Mouse (Mus musculus): ENCODE measurements around the gene Ccdc58. TPM values are rescaled to one million over a fixed set of nuclear protein-coding genes. Genes with fewer than 3 reads are reported as not detected.
A peak's percentile ranks its signal among the peaks of the same experiment; 100 is the strongest.
"Not testable (repeated sequence)": the region's sequence is repeated elsewhere in the genome, so short reads cannot be mapped to it uniquely, and the experiment has no call there.

Ccdc58 gene
- polyA plus RNA-seq, 1 experiment from 2014 or later = 99.7 TPM

- Histone ChIP-seq H3K27ac (no peak overlapping the region), H3K4me1 (no peaks in the 10 kb centered on the region), H3K36me3 (peaks cover 14% of the 10 kb centered on the region; the same call in 1 of the 2 replicates), H3K9me3 (no peaks in the 10 kb centered on the region), H3K9ac (no peak overlapping the region), H3K4me2 (no peak overlapping the region), H3K4me3 (replicated peaks) (no peak overlapping the region), H3K27me3 (replicated peaks) (no peaks in the 10 kb centered on the region)
- WGBS = 80% methylated on average over 7 of the region's 7 CpGs
- ATAC-seq (ENCODE audit: insufficient read depth, low FRiP score, low read depth) = no peak
These were observed 17.6 kb downstream of the Ccdc58 start for GRCm38 (mm10) chr16:36089065-36089464.

- 70% methylated on average over 8 of the region's 8 CpGs for WGBS
- ATAC-seq (ENCODE audit: insufficient read depth, low FRiP score, low read depth) = no peak
- Histone ChIP-seq H3K4me1 (no peaks in the 10 kb centered on the region), H3K27me3 (replicated peaks) (no peaks in the 10 kb centered on the region), H3K27ac (no peak overlapping the region), H3K9me3 (no peaks in the 10 kb centered on the region), H3K9ac (no peak overlapping the region), H3K4me2 (no peak overlapping the region), H3K36me3 (peaks cover 14% of the 10 kb centered on the region; the same call in 1 of the 2 replicates), H3K4me3 (replicated peaks) (no peak overlapping the region)
These were observed 18.5 kb downstream of the Ccdc58 start for GRCm38 (mm10) chr16:36089850-36090616.

GRCm38 (mm10) chr16:36090785-36091509 is 19.5 kb downstream of the Ccdc58 start:
- H3K27me3 ChIP-seq (replicated peaks) = no peaks in the 10 kb centered on the region
- H3K9ac ChIP-seq = no peak overlapping the region
- H3K9me3 ChIP-seq = no peaks in the 10 kb centered on the region
- no peak for ATAC-seq (ENCODE audit: insufficient read depth, low FRiP score, low read depth)
- no peak overlapping the region for H3K4me3 ChIP-seq (replicated peaks)
- 85% methylated on average over 11 of the region's 11 CpGs for WGBS
- no peaks in the 10 kb centered on the region for H3K4me1 ChIP-seq
- H3K4me2 ChIP-seq = no peak overlapping the region
- no peak overlapping the region for H3K27ac ChIP-seq
- peaks cover 10% of the 10 kb centered on the region; the same call in 1 of the 2 replicates for H3K36me3 ChIP-seq

- Histone ChIP-seq H3K4me3 (replicated peaks) (no peak overlapping the region), H3K27ac (no peak overlapping the region), H3K27me3 (replicated peaks) (no peaks in the 10 kb centered on the region), H3K4me1 (no peaks in the 10 kb centered on the region), H3K9ac (no peak overlapping the region), H3K4me2 (no peak overlapping the region), H3K9me3 (no peaks in the 10 kb centered on the region), H3K36me3 (0 out of 2 replicates have a peak, but pooled peaks cover 7% of the 10 kb centered on the region)
- WGBS = 74% methylated on average over 3 of the region's 3 CpGs
- no peak for ATAC-seq (ENCODE audit: insufficient read depth, low FRiP score, low read depth)
These were observed 22.6 kb downstream of the Ccdc58 start for GRCm38 (mm10) chr16:36094079-36094478.

- H3K4me1 ChIP-seq; ATAC-seq (ENCODE audit: insufficient read depth, low FRiP score, low read depth); H3K4me2 ChIP-seq; H3K27me3 ChIP-seq (replicated peaks); H3K36me3 ChIP-seq; H3K27ac ChIP-seq; H3K4me3 ChIP-seq (replicated peaks); H3K9me3 ChIP-seq; H3K9ac ChIP-seq: not testable (repeated sequence)
- WGBS = 91% methylated on average over 12 of the region's 12 CpGs
These were observed 26.5 kb downstream of the Ccdc58 start for GRCm38 (mm10) chr16:36097813-36098499.

- Histone ChIP-seq H3K4me2 (no peak overlapping the region), H3K4me1 (no peaks in the 10 kb centered on the region), H3K36me3 (no peaks in the 10 kb centered on the region), H3K9me3 (no peaks in the 10 kb centered on the region), H3K27me3 (replicated peaks) (no peaks in the 10 kb centered on the region), H3K4me3 (replicated peaks) (no peak overlapping the region), H3K9ac (no peak overlapping the region), H3K27ac (no peak overlapping the region)
- WGBS = 85% methylated on average over 1 of the region's 1 CpGs
- ATAC-seq (ENCODE audit: insufficient read depth, low FRiP score, low read depth) = no peak
These were observed 30.0 kb downstream of the Ccdc58 start for GRCm38 (mm10) chr16:36101526-36101925.

- H3K36me3 ChIP-seq = no peaks in the 10 kb centered on the region
These were observed 30.7 kb downstream of the Ccdc58 start for GRCm38 (mm10) chr16:36102211-36102610.

GRCm38 (mm10) chr16:36111486-36111885 is 40.0 kb downstream of the Ccdc58 start:
- not testable (repeated sequence) for H3K36me3 ChIP-seq; H3K9me3 ChIP-seq; H3K27ac ChIP-seq; H3K27me3 ChIP-seq (replicated peaks); H3K4me3 ChIP-seq (replicated peaks); H3K4me2 ChIP-seq; ATAC-seq (ENCODE audit: insufficient read depth, low FRiP score, low read depth); H3K4me1 ChIP-seq; H3K9ac ChIP-seq

More at GRCm38 (mm10) chr16:36102211-36102610, 30.7 kb downstream of the Ccdc58 start:
- 94% methylated on average over 1 of the region's 1 CpGs for WGBS
- no peaks in the 10 kb centered on the region for H3K27me3 ChIP-seq (replicated peaks)
- no peaks in the 10 kb centered on the region for H3K4me1 ChIP-seq
- H3K27ac ChIP-seq = no peak overlapping the region
- no peak overlapping the region for H3K9ac ChIP-seq
- no peak overlapping the region for H3K4me2 ChIP-seq
- H3K4me3 ChIP-seq (replicated peaks) = no peak overlapping the region
- H3K9me3 ChIP-seq = no peaks in the 10 kb centered on the region
- ATAC-seq (ENCODE audit: insufficient read depth, low FRiP score, low read depth) = no peak

GRCm38 (mm10) chr16:36115751-36116150 is 44.3 kb downstream of the Ccdc58 start:
- not testable (repeated sequence) for H3K27ac ChIP-seq; H3K27me3 ChIP-seq (replicated peaks); H3K9ac ChIP-seq; H3K9me3 ChIP-seq; ATAC-seq (ENCODE audit: insufficient read depth, low FRiP score, low read depth); H3K4me2 ChIP-seq; H3K4me3 ChIP-seq (replicated peaks); H3K4me1 ChIP-seq; H3K36me3 ChIP-seq
- 87% methylated on average over 6 of the region's 6 CpGs for WGBS

- Histone ChIP-seq H3K36me3 (no peaks in the 10 kb centered on the region), H3K9ac (no peak overlapping the region), H3K27ac (no peak overlapping the region), H3K4me2 (no peak overlapping the region), H3K27me3 (replicated peaks) (no peaks in the 10 kb centered on the region), H3K9me3 (no peaks in the 10 kb centered on the region), H3K4me3 (replicated peaks) (no peak overlapping the region), H3K4me1 (no peaks in the 10 kb centered on the region)
- ATAC-seq (ENCODE audit: insufficient read depth, low FRiP score, low read depth) = no peak
- 80% methylated on average over 7 of the region's 7 CpGs for WGBS
These were observed 56.6 kb downstream of the Ccdc58 start for GRCm38 (mm10) chr16:36128092-36128491.

GRCm38 (mm10) chr16:36131141-36131540 is 59.7 kb downstream of the Ccdc58 start, which contains the start of gene Csta1:
Gene Csta1 (minus strand): TSS chr16:36131241.
- Histone ChIP-seq H3K27ac (peak within 1 kb of the TSS; percentile 40; the same call in 1 of the 2 replicates), H3K27me3 (replicated peaks) (no peaks in the 10 kb centered on the region), H3K36me3 (no peaks in the 10 kb centered on the region), H3K4me1 (no peaks in the 10 kb centered on the region), H3K4me2 (no peak within 1 kb of the TSS), H3K9me3 (no peaks in the 10 kb centered on the region), H3K4me3 (replicated peaks) (no peak within 1 kb of the TSS), H3K9ac (no peak within 1 kb of the TSS)
- no peak for ATAC-seq (ENCODE audit: insufficient read depth, low FRiP score, low read depth)
- 65% methylated on average over 1 of the region's 1 CpGs for WGBS

- no peaks in the 10 kb centered on the region for H3K4me1 ChIP-seq
- no peak overlapping the region for H3K9ac ChIP-seq
- no peaks in the 10 kb centered on the region for H3K9me3 ChIP-seq
- no peaks in the 10 kb centered on the region for H3K36me3 ChIP-seq
- WGBS = 68% methylated on average over 2 of the region's 2 CpGs
- no peak overlapping the region for H3K27ac ChIP-seq
- no peaks in the 10 kb centered on the region for H3K27me3 ChIP-seq (replicated peaks)
- no peak for ATAC-seq (ENCODE audit: insufficient read depth, low FRiP score, low read depth)
- no peak overlapping the region for H3K4me2 ChIP-seq
- no peak overlapping the region for H3K4me3 ChIP-seq (replicated peaks)
These were observed 66.7 kb downstream of the Ccdc58 start for GRCm38 (mm10) chr16:36138201-36138600.

All from stomach, embryonic 15.5 days (tissue).